Mouse (Mus musculus) heart, embryonic 16.5 days (tissue): ENCODE data around the gene Grb2. TPM values are rescaled to one million over a fixed set of nuclear protein-coding genes. Genes with fewer than 3 reads are reported as not detected.

Source experiments
- ATAC-seq: fragments of 200-750 bp; cut with Nextera tagmentation; replicated peaks from 2 replicates; pipeline ENCODE4 v1.8.0; 2017; ENCODE audit warnings: moderate number of reproducible peaks; ENCODE audit not compliant: insufficient read depth, low FRiP score; ENCODE audit errors: extremely low read depth
- H3K27ac ChIP-seq: fragments of 300-500 bp; sonication (generic); 2 replicates; pipeline ENCODE4 v1.5.1; 2014; ENCODE audit warnings: mild to moderate bottlenecking, low read length, control low read depth, moderate library complexity
- H3K27me3 ChIP-seq: fragments of 300-500 bp; sonication (generic); 2 replicates; pipeline ENCODE4 v1.6.1; 2014; ENCODE audit warnings: low read length, mixed read lengths; ENCODE audit not compliant: control insufficient read depth, insufficient read depth
- H3K36me3 ChIP-seq: fragments of 300-500 bp; sonication (generic); 2 replicates; pipeline ENCODE4 v1.6.1; 2014; ENCODE audit not compliant: control insufficient read depth, insufficient read depth
- H3K4me1 ChIP-seq: fragments of 300-500 bp; sonication (generic); 2 replicates; pipeline ENCODE4 v1.6.1; 2014; ENCODE audit warnings: low read length, mixed read lengths; ENCODE audit not compliant: control insufficient read depth, insufficient read depth
- H3K4me2 ChIP-seq: fragments of 300-500 bp; sonication (generic); 2 replicates; pipeline ENCODE4 v1.6.1; 2014; ENCODE audit warnings: low read depth, mild to moderate bottlenecking, control low read depth, low read length
- H3K4me3 ChIP-seq: fragments of 300-500 bp; sonication (generic); 2 replicates; pipeline ENCODE4 v1.5.1; 2014; ENCODE audit warnings: mild to moderate bottlenecking, control low read depth, low read length
- H3K9ac ChIP-seq: fragments of 300-500 bp; sonication (generic); 2 replicates; pipeline ENCODE4 v1.6.1; 2014; ENCODE audit warnings: low read length, control low read depth
- H3K9me3 ChIP-seq: fragments of 300-500 bp; sonication (generic); replicated peaks from 2 replicates; pipeline ENCODE4 v1.6.1; 2016; ENCODE audit warnings: low read length; ENCODE audit not compliant: control insufficient read depth
- WGBS: fragments of 180-500 bp; shearing (Covaris S2); extraction: QIAGEN DNeasy Blood & Tissue Kit; methylation state at CpG from one replicate; pipeline ENCODE4 v1.1.7; 2014; 5-methylcytosine and 5-hydroxymethylcytosine counted together
- polyA plus RNA-seq: library from polyadenylated mRNA; unstranded; fragments of >200 nt; fragmentation: Nextera tagmentation; extraction: Ambion mirVana; gene quantifications from 2 replicates; pipeline ENCODE4 v1.2.1, GENCODE M21; 2015

The Grb2 gene
- polyA plus RNA-seq, 1 experiment from 2014 or later, result 118 TPM

- 0 out of 2 replicates have a peak, but pooled peaks cover 3% of the 10 kb centered on the region for H3K36me3 ChIP-seq
- no peaks in the 10 kb centered on the region for H3K9me3 ChIP-seq
- H3K27me3 ChIP-seq, result no peaks in the 10 kb centered on the region
- peaks cover 16% of the 10 kb centered on the region for H3K4me1 ChIP-seq
- 79% methylated on average over 10 of the region's 10 CpGs for WGBS
- ATAC-seq, result no peak
- no peak overlapping the region for H3K4me2 ChIP-seq
- H3K9ac ChIP-seq, result no peak overlapping the region
- H3K27ac ChIP-seq, result no peak overlapping the region
- H3K4me3 ChIP-seq, result no peak overlapping the region
Observed at GRCm38 (mm10) chr11:115614346-115615107, 93.9 kb downstream of the Grb2 start.

DNA sequence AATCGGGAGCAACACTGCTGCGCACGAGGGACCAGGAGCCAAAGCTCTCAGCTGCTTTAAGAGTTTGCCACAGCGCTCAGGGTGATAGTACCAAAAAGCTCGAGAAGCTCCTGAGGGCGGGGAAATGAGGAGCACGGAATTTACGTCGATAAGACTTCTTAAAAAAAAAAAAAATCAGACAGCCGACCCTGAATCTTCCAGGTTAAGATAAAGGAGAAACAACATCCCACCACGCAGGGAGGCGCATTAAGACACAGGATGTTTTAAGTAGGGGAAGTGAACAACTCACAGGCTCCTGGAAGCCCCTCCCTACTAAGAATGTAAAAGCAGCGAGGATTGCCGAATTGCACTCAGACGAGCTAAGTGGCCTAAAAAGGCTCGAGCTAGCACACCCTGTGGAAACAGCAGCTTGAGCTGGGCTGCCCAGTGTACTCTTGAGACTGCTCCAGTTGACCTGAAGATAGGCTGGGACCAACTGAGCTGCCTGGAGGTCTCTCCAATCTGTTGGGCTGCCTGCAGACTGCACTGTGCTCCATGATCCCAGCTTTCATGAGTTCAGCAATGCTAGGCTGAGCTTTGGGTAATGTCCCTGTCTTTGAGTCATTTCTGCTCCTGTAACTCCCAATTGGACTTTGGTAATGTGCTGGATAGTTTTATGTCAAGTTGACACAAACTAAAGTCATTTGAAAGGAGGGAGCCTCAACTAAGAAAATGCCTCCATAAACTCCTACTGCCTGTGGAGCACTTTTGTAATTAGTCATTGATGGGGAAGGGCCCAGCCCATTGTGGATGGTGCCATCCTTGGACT is 95.1 kb downstream of the Grb2 start:
- peak; percentile 18 for ATAC-seq
- Histone ChIP-seq H3K9me3 (no peaks in the 10 kb centered on the region), H3K36me3 (0 out of 2 replicates have a peak, but pooled peaks cover 9% of the 10 kb centered on the region), H3K9ac (peak overlapping the region; percentile 91), H3K27ac (peak overlapping the region; percentile 98), H3K4me1 (peaks cover 16% of the 10 kb centered on the region), H3K4me3 (peak overlapping the region; percentile 83), H3K4me2 (peak overlapping the region; percentile 88), H3K27me3 (no peaks in the 10 kb centered on the region)
- WGBS, result under 1% methylated on average over 16 of the region's 16 CpGs

GRCm38 (mm10) chr11:115612410-115613137 is 95.8 kb downstream of the Grb2 start, which contains the start of gene Mif4gd:
TSS of gene Mif4gd (minus strand) at chr11:115612969.
- Histone ChIP-seq H3K27ac (peak within 1 kb of the TSS; percentile 98), H3K27me3 (no peaks in the 10 kb centered on the region), H3K9ac (peak within 1 kb of the TSS; percentile 91), H3K4me1 (peaks cover 16% of the 10 kb centered on the region), H3K36me3 (peaks cover 13% of the 10 kb centered on the region; the same call in 1 of the 2 replicates), H3K9me3 (no peaks in the 10 kb centered on the region), H3K4me2 (peak within 1 kb of the TSS; percentile 88), H3K4me3 (peak within 1 kb of the TSS; percentile 83)
- under 1% methylated on average over 66 of the region's 80 CpGs for WGBS
- peak; percentile 84 for ATAC-seq

- peak overlapping the region; percentile 83 for H3K4me3 ChIP-seq
- H3K9ac ChIP-seq, result peak overlapping the region; percentile 91
- H3K27ac ChIP-seq, result peak overlapping the region; percentile 98
- no peaks in the 10 kb centered on the region for H3K27me3 ChIP-seq
- H3K4me1 ChIP-seq, result peaks cover 15% of the 10 kb centered on the region
- no peaks in the 10 kb centered on the region for H3K9me3 ChIP-seq
- H3K4me2 ChIP-seq, result peak overlapping the region; percentile 88
- WGBS, result under 1% methylated on average over 13 of the region's 13 CpGs
- peak; percentile 51; the same call in 1 of the 2 replicates for ATAC-seq
- peaks cover 15% of the 10 kb centered on the region for H3K36me3 ChIP-seq
Observed at GRCm38 (mm10) chr11:115612059-115612409, 96.4 kb downstream of the Grb2 start.

- no peak overlapping the region for H3K27ac ChIP-seq
- H3K36me3 ChIP-seq, result peaks cover 22% of the 10 kb centered on the region
- ATAC-seq, result no peak
- no peak overlapping the region for H3K9ac ChIP-seq
- no peak overlapping the region for H3K4me3 ChIP-seq
- H3K4me2 ChIP-seq, result no peak overlapping the region
- no peaks in the 10 kb centered on the region for H3K9me3 ChIP-seq
- WGBS, result 85% methylated on average over 6 of the region's 6 CpGs
- H3K27me3 ChIP-seq, result no peaks in the 10 kb centered on the region
- H3K4me1 ChIP-seq, result peaks cover 13% of the 10 kb centered on the region
Observed at GRCm38 (mm10) chr11:115611173-115611572, 97.2 kb downstream of the Grb2 start.

DNA sequence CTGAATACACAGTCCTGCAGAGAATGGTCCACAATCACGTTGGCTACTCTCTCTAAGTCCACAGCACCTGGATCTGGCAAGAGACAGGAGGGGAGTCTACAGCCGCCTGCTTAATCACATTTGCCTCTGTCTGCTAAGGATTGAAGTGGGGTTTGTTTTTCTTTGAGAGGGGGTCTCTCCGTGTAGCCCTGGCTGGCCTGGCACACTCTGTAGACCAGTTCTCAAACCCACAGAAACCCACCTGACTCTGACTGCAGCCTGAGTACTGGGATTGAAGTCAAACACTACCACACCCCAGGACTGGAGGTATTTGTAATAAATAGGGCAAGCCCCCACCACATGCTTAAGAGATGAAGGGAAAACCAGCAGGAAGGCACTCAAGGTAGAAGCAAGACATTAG is 98.8 kb downstream of the Grb2 start:
- Histone ChIP-seq H3K4me3 (no peak overlapping the region), H3K4me2 (no peak overlapping the region), H3K4me1 (peaks cover 16% of the 10 kb centered on the region), H3K9ac (no peak overlapping the region), H3K36me3 (peaks cover 24% of the 10 kb centered on the region), H3K9me3 (no peaks in the 10 kb centered on the region), H3K27me3 (no peaks in the 10 kb centered on the region), H3K27ac (no peak overlapping the region)
- 67% methylated on average over 3 of the region's 3 CpGs for WGBS
- no peak for ATAC-seq

GRCm38 (mm10) chr11:115608421-115609399 is 99.7 kb downstream of the Grb2 start:
- no peak overlapping the region for H3K9ac ChIP-seq
- ATAC-seq, result no peak
- no peaks in the 10 kb centered on the region for H3K9me3 ChIP-seq

DNA sequence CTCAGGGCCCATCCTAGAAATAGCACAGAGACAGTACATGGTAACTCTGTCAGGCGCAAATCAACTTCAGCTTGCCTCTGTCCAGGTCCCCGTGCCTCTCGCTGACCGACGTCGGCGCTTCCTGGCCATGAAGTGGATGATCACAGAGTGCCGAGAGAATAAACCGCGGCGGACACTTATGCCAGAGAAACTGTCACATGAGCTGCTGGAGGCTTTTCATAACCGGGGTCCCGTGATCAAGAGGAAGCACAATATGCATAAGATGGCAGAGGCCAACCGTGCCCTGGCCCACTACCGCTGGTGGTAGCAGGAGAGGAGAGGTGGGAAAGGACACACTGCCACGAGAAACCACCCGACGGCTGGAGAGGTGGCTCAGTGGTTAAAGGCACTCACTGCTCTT is 101.7 kb downstream of the Grb2 start:
- no peak overlapping the region for H3K4me2 ChIP-seq
- H3K27me3 ChIP-seq, result no peaks in the 10 kb centered on the region
- peaks cover 20% of the 10 kb centered on the region for H3K4me1 ChIP-seq
- no peak overlapping the region for H3K4me3 ChIP-seq
- 89% methylated on average over 18 of the region's 18 CpGs for whole genome bisulfite sequencing
- no peak overlapping the region for H3K9ac ChIP-seq
- H3K27ac ChIP-seq, result no peak overlapping the region
- peaks cover 24% of the 10 kb centered on the region for H3K36me3 ChIP-seq
- ATAC-seq, result no peak
- H3K9me3 ChIP-seq, result no peaks in the 10 kb centered on the region

More at GRCm38 (mm10) chr11:115608421-115609399, 99.7 kb downstream of the Grb2 start:
- H3K36me3 ChIP-seq, result peaks cover 24% of the 10 kb centered on the region
- no peak overlapping the region for H3K4me2 ChIP-seq
- no peak overlapping the region for H3K4me3 ChIP-seq
- H3K27ac ChIP-seq, result no peak overlapping the region
- H3K4me1 ChIP-seq, result peaks cover 12% of the 10 kb centered on the region
- H3K27me3 ChIP-seq, result no peaks in the 10 kb centered on the region
- WGBS, result 77% methylated on average over 23 of the region's 23 CpGs
